Mouse (Mus musculus): Measurements from ENCODE around the gene Ptges2. TPM values are rescaled to one million over a fixed set of nuclear protein-coding genes. Genes with fewer than 3 reads are reported as not detected.
A peak's percentile ranks its signal among the peaks of the same experiment; 100 is the strongest.

The Ptges2 gene
- polyA plus RNA-seq (2012; rRNA removed) (7.9 and 11.6 TPM in 2 replicates), polyA plus RNA-seq (2014; fragmentation: Nextera tagmentation; extraction: Ambion mirVana) (11.4 and 14.0 TPM in 2 replicates)

DNA sequence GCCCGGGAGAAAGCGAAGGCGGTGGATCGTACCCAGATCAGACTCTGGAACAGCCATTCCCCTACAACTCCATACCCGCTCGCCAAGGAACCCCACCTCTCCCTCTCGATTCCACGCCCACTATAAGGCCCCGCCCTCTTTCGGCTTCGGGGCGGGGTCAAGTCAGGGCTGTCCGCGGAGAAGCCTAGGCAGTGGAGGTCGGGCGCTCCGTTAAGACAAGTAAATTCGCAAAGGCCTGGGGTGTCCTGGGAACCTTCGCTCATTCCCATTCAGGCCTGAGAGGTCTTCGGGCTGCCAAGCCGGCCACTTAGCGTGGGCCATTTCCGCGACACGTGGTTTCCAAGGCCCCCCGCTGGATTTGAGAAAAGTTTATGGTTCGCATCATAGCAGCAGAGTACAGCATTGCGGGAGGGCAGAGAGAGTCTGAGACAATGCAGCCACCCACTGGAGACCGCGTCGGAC is at the start of gene Ptges2:
TSS of gene Ptges2 (plus strand) at position 413 of the 462 bp plus-strand sequence.
- Histone ChIP-seq H3K4me2 (ENCODE audit: low read depth) (peak within 1 kb of the TSS; percentile 98), H3K36me3 (replicated peaks; ENCODE audit: control insufficient read depth, insufficient read depth, low read depth) (no peaks in the 10 kb centered on the region), H3K4me1 (replicated peaks; ENCODE audit: control insufficient read depth in 2 of 2, insufficient read depth in 2 of 2, low read length in 1 of 2) (peaks cover 5 to 10% of the 10 kb centered on the region in 2 experiments), H3K9me3 (ENCODE audit: control insufficient read depth, low read length) (no peaks in the 10 kb centered on the region), H3K27me3 (ENCODE audit: control insufficient read depth, insufficient read depth, low read length) (no peaks in the 10 kb centered on the region), H3K27ac (peak within 1 kb of the TSS; percentile 65), H3K4me3 (ENCODE audit: insufficient read depth in 1 of 2, low read depth in 2 of 2, low read length in 2 of 2) (peak within 1 kb of the TSS; percentile 74 to 83), H3K9ac (replicated peaks) (peak within 1 kb of the TSS; percentile 69)
- TF ChIP-seq EP300 (IDR thresholded peaks at IDR 0.05; ENCODE audit: low read depth) (no peak), CTCF (IDR thresholded peaks at IDR 0.05; ENCODE audit: low read depth) (no peak)
- WGBS (ENCODE audit: insufficient replicate concordance): under 1% methylated on average over 31 of the region's 31 CpGs
- DNase-seq (ENCODE audit: low read depth in 3 of 3, low spot score in 3 of 3) (peak; percentile 80 to 89 (median 82)), ATAC-seq (ENCODE audit: insufficient read depth) (peak; percentile 88)

DNA sequence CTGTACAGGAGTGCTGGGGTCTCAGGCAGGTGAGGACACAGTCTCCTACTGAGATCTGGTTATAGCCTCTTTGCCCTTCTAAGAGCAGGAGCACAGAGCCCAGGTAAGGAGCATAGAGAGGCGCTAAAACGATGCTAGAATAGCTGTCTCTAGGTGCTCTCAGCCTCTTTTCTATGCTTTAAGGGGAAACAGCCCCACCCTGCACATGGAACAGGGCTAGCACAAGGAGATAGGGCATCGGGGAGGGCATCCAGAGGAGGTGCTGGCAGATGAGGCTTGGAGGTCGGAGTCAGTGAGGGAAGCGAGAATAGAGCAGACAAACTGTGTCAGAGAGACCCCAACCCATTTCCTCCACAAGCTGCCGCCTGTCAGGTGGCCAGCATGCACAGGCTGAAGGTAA is 48.7 kb upstream of the Ptges2 start:
- Histone ChIP-seq H3K4me3 (ENCODE audit: insufficient read depth in 1 of 2, low read depth in 2 of 2, low read length in 2 of 2) (no peak overlapping the region), H3K27me3 (ENCODE audit: control insufficient read depth, insufficient read depth, low read length) (peaks cover 12% of the 10 kb centered on the region), H3K36me3 (replicated peaks; ENCODE audit: control insufficient read depth, insufficient read depth, low read depth) (no peaks in the 10 kb centered on the region), H3K27ac (no peak overlapping the region), H3K4me1 (replicated peaks; ENCODE audit: control insufficient read depth in 2 of 2, insufficient read depth in 2 of 2, low read length in 1 of 2) (no peaks in the 10 kb centered on the region), H3K9ac (replicated peaks) (no peak overlapping the region), H3K9me3 (ENCODE audit: control insufficient read depth, low read length) (no peaks in the 10 kb centered on the region), H3K4me2 (ENCODE audit: low read depth) (no peak overlapping the region)
- WGBS (ENCODE audit: insufficient replicate concordance): 42% methylated on average over 6 of the region's 6 CpGs
- TF ChIP-seq EP300 (IDR thresholded peaks at IDR 0.05; ENCODE audit: low read depth) (no peak), CTCF (IDR thresholded peaks at IDR 0.05; ENCODE audit: low read depth) (no peak)
- DNase-seq (ENCODE audit: low read depth in 3 of 3, low spot score in 3 of 3): no peak
- ATAC-seq (ENCODE audit: insufficient read depth): no peak

DNA sequence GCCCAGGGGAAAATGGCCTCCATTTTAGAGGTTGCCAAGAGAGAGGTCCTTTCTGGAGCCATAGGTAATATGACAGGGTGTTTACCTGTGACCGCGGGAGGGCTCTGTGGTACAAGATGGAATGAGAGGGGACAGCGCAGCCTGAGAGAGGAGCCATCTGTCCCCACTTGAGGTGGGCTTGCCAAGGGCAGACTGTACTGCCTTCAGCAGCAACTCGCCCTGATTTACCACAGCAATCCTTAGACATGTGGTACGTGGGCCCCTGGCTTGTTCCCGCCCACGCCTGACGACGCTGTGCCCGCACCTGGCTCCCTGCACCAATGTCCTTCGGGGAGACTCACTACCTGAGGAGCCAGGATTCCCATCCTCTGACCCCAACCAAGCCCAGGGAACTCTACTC is 47.4 kb upstream of the Ptges2 start:
- DNase-seq (ENCODE audit: low read depth in 3 of 3, low spot score in 3 of 3) (no peak), ATAC-seq (ENCODE audit: insufficient read depth) (no peak)
- H3K27ac ChIP-seq: no peak overlapping the region
- no peak overlapping the region for H3K9ac ChIP-seq (replicated peaks)
- no peak overlapping the region for H3K4me3 ChIP-seq (ENCODE audit: insufficient read depth in 1 of 2, low read depth in 2 of 2, low read length in 2 of 2)
- WGBS (ENCODE audit: insufficient replicate concordance): 73% methylated on average over 11 of the region's 11 CpGs
- peaks cover 0 to under 1% of the 10 kb centered on the region in 2 experiments; a peak in 1 of 4 replicates for H3K4me1 ChIP-seq (replicated peaks; ENCODE audit: control insufficient read depth in 2 of 2, insufficient read depth in 2 of 2, low read length in 1 of 2)
- H3K9me3 ChIP-seq (ENCODE audit: control insufficient read depth, low read length): no peaks in the 10 kb centered on the region
- TF ChIP-seq EP300 (IDR thresholded peaks at IDR 0.05; ENCODE audit: low read depth) (no peak), CTCF (IDR thresholded peaks at IDR 0.05; ENCODE audit: low read depth) (no peak)
- no peak overlapping the region for H3K4me2 ChIP-seq (ENCODE audit: low read depth)
- peaks cover 22% of the 10 kb centered on the region for H3K27me3 ChIP-seq (ENCODE audit: control insufficient read depth, insufficient read depth, low read length)
- no peaks in the 10 kb centered on the region for H3K36me3 ChIP-seq (replicated peaks; ENCODE audit: control insufficient read depth, insufficient read depth, low read depth)

DNA sequence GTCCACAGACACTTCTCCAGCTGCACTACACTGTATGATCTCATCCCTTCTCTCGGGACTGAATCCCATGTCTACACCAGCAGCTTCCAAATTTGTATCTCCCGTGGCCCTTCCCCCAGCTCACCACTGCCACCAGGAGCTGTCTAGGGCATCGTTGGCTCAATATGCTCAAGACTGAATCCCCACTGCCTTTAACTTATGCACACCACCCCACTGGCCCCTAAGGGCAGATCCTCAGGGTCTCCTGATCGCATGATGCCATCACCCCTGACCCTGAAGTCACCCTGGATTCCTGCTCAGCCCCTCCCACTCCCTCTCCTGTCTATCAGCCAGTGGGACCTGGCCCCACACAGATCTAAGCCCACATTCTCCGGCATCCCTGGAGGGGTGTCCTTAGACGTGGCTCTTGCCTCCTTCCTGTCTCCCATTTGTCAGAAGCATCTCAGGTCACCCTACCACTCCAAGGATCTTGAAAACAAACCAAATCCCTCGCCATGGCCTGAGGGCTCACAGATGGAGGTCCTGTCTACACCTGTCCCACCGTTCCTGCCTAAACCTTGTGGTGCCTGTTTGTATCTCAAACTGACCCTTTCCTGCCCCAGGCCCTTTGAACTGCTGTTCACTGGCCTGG is 46.0 kb upstream of the Ptges2 start:
- Histone ChIP-seq H3K27me3 (ENCODE audit: control insufficient read depth, insufficient read depth, low read length) (peaks cover 22% of the 10 kb centered on the region), H3K36me3 (replicated peaks; ENCODE audit: control insufficient read depth, insufficient read depth, low read depth) (no peaks in the 10 kb centered on the region), H3K9me3 (ENCODE audit: control insufficient read depth, low read length) (no peaks in the 10 kb centered on the region), H3K9ac (replicated peaks) (no peak overlapping the region), H3K27ac (no peak overlapping the region), H3K4me2 (ENCODE audit: low read depth) (no peak overlapping the region), H3K4me3 (ENCODE audit: insufficient read depth in 1 of 2, low read depth in 2 of 2, low read length in 2 of 2) (no peak overlapping the region), H3K4me1 (replicated peaks; ENCODE audit: control insufficient read depth in 2 of 2, insufficient read depth in 2 of 2, low read length in 1 of 2) (peaks cover 2 to 5% of the 10 kb centered on the region in 2 experiments; a peak in 2 of 4 replicates)
- no peak for TF ChIP-seq EP300 (IDR thresholded peaks at IDR 0.05; ENCODE audit: low read depth)
- no peak for TF ChIP-seq CTCF (IDR thresholded peaks at IDR 0.05; ENCODE audit: low read depth)
- DNase-seq (ENCODE audit: low read depth in 3 of 3, low spot score in 3 of 3) (no peak), ATAC-seq (ENCODE audit: insufficient read depth) (no peak)
- WGBS (ENCODE audit: insufficient replicate concordance): 49% methylated on average over 8 of the region's 8 CpGs

DNA sequence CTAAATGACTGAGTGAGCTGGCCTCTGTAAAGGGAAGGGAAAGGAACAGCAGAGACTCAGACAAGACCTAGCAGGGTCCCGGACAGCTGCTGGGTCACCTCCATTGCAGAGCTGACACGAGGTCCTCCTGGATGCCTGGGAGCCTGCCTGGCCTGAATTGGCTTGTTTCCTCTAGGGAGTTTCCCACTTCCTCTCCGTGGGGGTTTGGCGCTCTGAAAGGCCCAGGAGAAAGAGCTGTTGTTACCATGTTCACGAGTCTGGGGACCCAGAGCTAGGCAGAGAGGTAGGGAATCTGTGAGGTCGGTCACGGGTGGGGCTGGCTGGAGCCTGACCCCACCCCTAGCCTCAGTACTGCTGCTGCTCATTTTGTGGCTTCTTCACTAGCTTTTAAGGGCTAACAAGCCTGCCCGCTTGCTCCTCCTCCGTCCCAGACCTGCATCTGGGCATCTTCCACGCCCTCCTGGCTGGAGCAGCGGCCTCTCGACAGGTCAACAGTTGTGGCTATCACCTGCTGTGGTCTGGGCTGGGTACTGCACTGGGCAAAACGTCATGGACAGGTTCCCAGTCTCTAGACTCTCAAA is 45.1 kb upstream of the Ptges2 start:
- Histone ChIP-seq H3K4me1 (replicated peaks; ENCODE audit: control insufficient read depth in 2 of 2, insufficient read depth in 2 of 2, low read length in 1 of 2) (peaks cover 2 to 5% of the 10 kb centered on the region in 2 experiments; a peak in 2 of 4 replicates), H3K27ac (no peak overlapping the region), H3K36me3 (replicated peaks; ENCODE audit: control insufficient read depth, insufficient read depth, low read depth) (no peaks in the 10 kb centered on the region), H3K4me2 (ENCODE audit: low read depth) (no peak overlapping the region), H3K9ac (replicated peaks) (no peak overlapping the region), H3K9me3 (ENCODE audit: control insufficient read depth, low read length) (no peaks in the 10 kb centered on the region), H3K4me3 (ENCODE audit: insufficient read depth in 1 of 2, low read depth in 2 of 2, low read length in 2 of 2) (no peak overlapping the region), H3K27me3 (ENCODE audit: control insufficient read depth, insufficient read depth, low read length) (peaks cover 22% of the 10 kb centered on the region)
- TF ChIP-seq EP300 (IDR thresholded peaks at IDR 0.05; ENCODE audit: low read depth) (no peak), CTCF (IDR thresholded peaks at IDR 0.05; ENCODE audit: low read depth) (no peak)
- ATAC-seq (ENCODE audit: insufficient read depth) (no peak), DNase-seq (ENCODE audit: low read depth in 3 of 3, low spot score in 3 of 3) (no peak)
- 32% methylated on average over 13 of the region's 13 CpGs for WGBS (ENCODE audit: insufficient replicate concordance)
